Mouse (Mus musculus): Measurements from ENCODE around the gene Jmjd8. TPM values are rescaled to one million over a fixed set of nuclear protein-coding genes. Genes with fewer than 3 reads are reported as not detected.

Jmjd8 gene
- polyA plus RNA-seq, 1 experiment from 2014 or later, result 28.8 TPM

- peak; percentile 98 for DNase-seq (ENCODE audit: low spot score)
Observed at GRCm38 (mm10) chr17:25832436-25833290, 4.0 kb downstream of the Jmjd8 start.

GRCm38 (mm10) chr17:25833291-25833663 lies 4.6 kb downstream of the Jmjd8 start, which contains the start of gene Stub1:
Gene Stub1 (minus strand): TSS chr17:25833404.
- no peak for DNase-seq (ENCODE audit: low spot score)

- DNase-seq (ENCODE audit: low spot score), result no peak
Observed at GRCm38 (mm10) chr17:25833961-25834594, 5.4 kb downstream of the Jmjd8 start.

GRCm38 (mm10) chr17:25834595-25835222 lies 6.0 kb downstream of the Jmjd8 start:
- no peak for DNase-seq (ENCODE audit: low spot score)

- no peak for DNase-seq (ENCODE audit: low spot score)
Observed at GRCm38 (mm10) chr17:25835301-25835700, 6.6 kb downstream of the Jmjd8 start.

GRCm38 (mm10) chr17:25835816-25836215 lies 7.1 kb downstream of the Jmjd8 start:
- no peak for DNase-seq (ENCODE audit: low spot score)

GRCm38 (mm10) chr17:25836397-25837075 lies 7.9 kb downstream of the Jmjd8 start:
- no peak for DNase-seq (ENCODE audit: low spot score)

- DNase-seq (ENCODE audit: low spot score), result peak; percentile 59
Observed at GRCm38 (mm10) chr17:25837076-25837410, 8.4 kb downstream of the Jmjd8 start, which contains the start of gene Rhbdl1. Gene Rhbdl1 (minus strand): TSS chr17:25837295.

- DNase-seq (ENCODE audit: low spot score), result no peak
Observed at GRCm38 (mm10) chr17:25837533-25837932, 8.9 kb downstream of the Jmjd8 start.

- DNase-seq (ENCODE audit: low spot score), result no peak
Observed at GRCm38 (mm10) chr17:25838904-25839303, 10.2 kb downstream of the Jmjd8 start.

- DNase-seq (ENCODE audit: low spot score), result no peak
Observed at GRCm38 (mm10) chr17:25839455-25840235, 11.0 kb downstream of the Jmjd8 start.

- DNase-seq (ENCODE audit: low spot score), result no peak
Observed at GRCm38 (mm10) chr17:25840519-25840918, 11.9 kb downstream of the Jmjd8 start.

- DNase-seq (ENCODE audit: low spot score), result no peak
Observed at GRCm38 (mm10) chr17:25841117-25841880, 12.6 kb downstream of the Jmjd8 start, which contains the start of gene Gm20683. Gene Gm20683 (minus strand): TSS chr17:25841763.

- no peak for DNase-seq (ENCODE audit: low spot score)
Observed at GRCm38 (mm10) chr17:25842509-25842908, 13.8 kb downstream of the Jmjd8 start.

- DNase-seq (ENCODE audit: low spot score), result no peak
Observed at GRCm38 (mm10) chr17:25843122-25843521, 14.5 kb downstream of the Jmjd8 start.

- DNase-seq (ENCODE audit: low spot score), result no peak
Observed at GRCm38 (mm10) chr17:25843636-25844395, 15.1 kb downstream of the Jmjd8 start.

- DNase-seq (ENCODE audit: low spot score), result peak; percentile 97
Observed at GRCm38 (mm10) chr17:25844396-25844901, 15.8 kb downstream of the Jmjd8 start, which contains the start of gene Rhot2. Gene Rhot2 (minus strand): TSS chr17:25844851.

- no peak for DNase-seq (ENCODE audit: low spot score)
Observed at GRCm38 (mm10) chr17:25860229-25860628, 31.6 kb downstream of the Jmjd8 start.
